Mouse (Mus musculus) liver, embryonic 15.5 days (tissue): ENCODE data around the gene 4933407L21Rik. TPM values are rescaled to one million over a fixed set of nuclear protein-coding genes. Genes with fewer than 3 reads are reported as not detected.
"Not testable (repeated sequence)": the region's sequence is repeated elsewhere in the genome, so short reads cannot be mapped to it uniquely, and the experiment has no call there.

Source experiments
- ATAC-seq: fragments of 200-750 bp; cut with Nextera tagmentation; 2 replicates; pipeline ENCODE4 v1.8.0; 2017; ENCODE audit warnings: moderate number of reproducible peaks, mild to moderate bottlenecking, moderate library complexity; ENCODE audit not compliant: insufficient read depth
- H3K27ac ChIP-seq: fragments of 300-500 bp; sonication (generic); replicated peaks from 2 replicates; pipeline ENCODE4 v1.5.1; 2015; ENCODE audit warnings: mild to moderate bottlenecking, inconsistent platforms
- H3K27me3 ChIP-seq: fragments of 300-500 bp; sonication (generic); 2 replicates; pipeline ENCODE4 v1.6.1; 2015; ENCODE audit warnings: mild to moderate bottlenecking, inconsistent platforms
- H3K36me3 ChIP-seq: fragments of 300-500 bp; sonication (generic); replicated peaks from 2 replicates; pipeline ENCODE4 v1.6.1; 2015; ENCODE audit warnings: moderate library complexity, mild to moderate bottlenecking, inconsistent platforms
- H3K4me1 ChIP-seq: fragments of 300-500 bp; sonication (generic); replicated peaks from 2 replicates; pipeline ENCODE4 v1.6.1; 2015; ENCODE audit warnings: inconsistent platforms
- H3K4me2 ChIP-seq: fragments of 300-500 bp; sonication (generic); 2 replicates; pipeline ENCODE4 v1.6.1; 2015; ENCODE audit warnings: moderate library complexity, mild to moderate bottlenecking, inconsistent platforms
- H3K4me3 ChIP-seq: fragments of 300-500 bp; sonication (generic); replicated peaks from 2 replicates; pipeline ENCODE4 v1.5.1; 2015; ENCODE audit warnings: mild to moderate bottlenecking, inconsistent platforms
- H3K9ac ChIP-seq: fragments of 300-500 bp; sonication (generic); 2 replicates; pipeline ENCODE4 v1.6.1; 2015; ENCODE audit warnings: moderate library complexity, mild to moderate bottlenecking, inconsistent platforms
- H3K9me3 ChIP-seq: fragments of 300-500 bp; sonication (generic); replicated peaks from 2 replicates; pipeline ENCODE4 v1.6.1; 2016; ENCODE audit warnings: inconsistent platforms
- WGBS: fragments of 180-500 bp; shearing (Covaris S2); methylation state at CpG from one replicate; pipeline ENCODE4 v1.1.7; 2015; ENCODE audit warnings: mixed read lengths; ENCODE audit not compliant: insufficient replicate concordance; 5-methylcytosine and 5-hydroxymethylcytosine counted together
- polyA plus RNA-seq: library from polyadenylated mRNA; unstranded; fragments of >200 nt; fragmentation: Nextera tagmentation; extraction: Ambion mirVana; gene quantifications from 2 replicates; pipeline ENCODE4 v1.2.1, GENCODE M21; 2015

The 4933407L21Rik gene
- polyA plus RNA-seq, 1 experiment from 2014 or later = not detected

DNA sequence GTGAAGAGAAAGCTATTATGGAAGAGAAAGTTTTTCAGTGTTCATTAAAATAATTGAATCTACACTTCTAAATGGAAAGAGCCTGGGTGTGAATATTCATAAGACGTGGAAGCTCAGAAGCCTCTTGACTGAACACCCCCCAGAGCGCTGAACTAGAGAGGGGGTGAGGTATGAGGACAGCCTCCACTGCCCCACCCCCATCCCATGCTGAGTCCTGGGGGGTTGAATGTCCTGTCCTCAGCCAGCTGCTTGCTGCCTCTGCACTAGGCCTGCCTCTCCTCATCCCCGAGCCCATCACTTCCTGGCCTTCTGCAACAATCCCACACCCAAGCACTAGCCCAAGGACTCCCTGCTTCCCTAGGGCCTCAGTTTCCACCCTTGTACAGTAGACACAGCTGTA lies 37.6 kb downstream of the 4933407L21Rik start:
- H3K27ac ChIP-seq = no peak overlapping the region
- H3K27me3 ChIP-seq = no peaks in the 10 kb centered on the region
- no peaks in the 10 kb centered on the region for H3K36me3 ChIP-seq
- H3K4me3 ChIP-seq = no peak overlapping the region
- no peaks in the 10 kb centered on the region for H3K9me3 ChIP-seq
- no peak overlapping the region for H3K4me2 ChIP-seq
- ATAC-seq = no peak
- H3K4me1 ChIP-seq = 0 out of 2 replicates have a peak, but pooled peaks cover under 1% of the 10 kb centered on the region
- 62% methylated on average over 3 of the region's 3 CpGs for WGBS
- no peak overlapping the region for H3K9ac ChIP-seq

DNA sequence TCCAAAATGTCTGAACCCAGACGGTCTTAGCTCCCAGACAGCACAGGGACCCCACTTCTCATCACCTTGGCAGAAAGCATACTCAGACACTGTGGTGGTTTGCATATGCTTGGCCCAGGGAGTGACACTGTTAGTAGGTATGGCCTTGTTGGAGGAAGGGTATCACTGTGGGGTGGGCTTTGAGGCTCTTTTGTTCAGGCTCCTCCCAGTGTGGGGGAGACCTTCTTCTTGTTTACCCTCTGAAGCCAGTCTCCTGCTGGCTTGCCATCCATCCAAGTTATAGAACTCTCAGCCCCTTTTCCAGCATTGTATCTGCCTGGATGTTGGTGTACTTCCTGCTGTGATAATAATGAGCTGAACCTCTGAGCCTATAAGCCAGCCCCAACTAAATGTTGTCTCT lies 40.8 kb downstream of the 4933407L21Rik start:
- no peak overlapping the region for H3K4me3 ChIP-seq
- no peak overlapping the region for H3K27ac ChIP-seq
- no peak overlapping the region for H3K4me2 ChIP-seq
- 39% methylated on average over 1 of the region's 1 CpGs for WGBS
- H3K27me3 ChIP-seq = no peaks in the 10 kb centered on the region
- no peaks in the 10 kb centered on the region for H3K4me1 ChIP-seq
- ATAC-seq = no peak
- H3K36me3 ChIP-seq = no peaks in the 10 kb centered on the region
- H3K9me3 ChIP-seq = no peaks in the 10 kb centered on the region
- no peak overlapping the region for H3K9ac ChIP-seq

DNA sequence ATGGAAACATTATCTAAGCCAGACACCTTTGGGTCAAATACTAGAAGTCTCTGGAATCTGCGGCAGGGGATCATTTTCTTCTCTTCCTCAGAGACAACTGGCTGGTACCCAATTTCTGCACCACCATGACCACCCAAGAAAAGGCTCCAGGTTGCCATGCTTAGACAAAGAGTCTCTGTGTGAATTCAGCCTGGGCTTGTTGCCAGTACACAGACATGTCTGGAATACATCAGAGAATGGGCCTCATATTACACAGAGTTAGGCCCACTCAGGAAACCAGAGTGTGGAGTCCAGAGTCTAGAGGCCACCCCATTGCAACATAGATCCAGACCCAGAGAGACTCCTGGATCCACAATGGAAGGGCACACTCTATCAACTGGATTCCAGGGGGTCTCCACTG lies 41.2 kb downstream of the 4933407L21Rik start:
- Histone ChIP-seq H3K4me3 (no peak overlapping the region), H3K4me1 (no peaks in the 10 kb centered on the region), H3K9ac (no peak overlapping the region), H3K4me2 (no peak overlapping the region), H3K36me3 (no peaks in the 10 kb centered on the region), H3K9me3 (no peaks in the 10 kb centered on the region), H3K27me3 (no peaks in the 10 kb centered on the region), H3K27ac (no peak overlapping the region)
- WGBS = 62% methylated on average over 1 of the region's 1 CpGs
- ATAC-seq = no peak

DNA sequence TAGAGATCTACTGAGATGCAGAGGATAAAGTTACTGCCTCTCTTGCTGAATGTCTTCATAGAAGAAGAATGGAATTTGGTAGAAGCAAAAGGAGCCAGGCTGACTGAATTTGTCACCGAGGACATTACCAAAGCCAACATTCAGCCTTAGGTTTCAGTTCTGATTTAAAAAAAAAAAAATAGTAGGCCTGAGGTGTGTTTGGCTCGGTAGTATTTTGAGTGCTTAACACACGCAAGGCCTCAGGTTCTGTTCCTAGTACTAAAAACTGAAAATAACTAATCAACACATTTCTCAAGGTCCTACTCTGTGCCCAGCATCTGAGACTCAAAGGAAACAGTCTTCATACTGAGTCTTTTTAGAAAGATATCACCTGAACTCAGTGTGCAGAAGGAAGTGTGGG lies 42.8 kb downstream of the 4933407L21Rik start:
- H3K9me3 ChIP-seq = no peaks in the 10 kb centered on the region
- no peak for ATAC-seq
- 59% methylated on average over 3 of the region's 3 CpGs for WGBS
- no peak overlapping the region for H3K4me3 ChIP-seq
- no peak overlapping the region for H3K27ac ChIP-seq
- H3K4me2 ChIP-seq = no peak overlapping the region
- H3K4me1 ChIP-seq = no peaks in the 10 kb centered on the region
- no peaks in the 10 kb centered on the region for H3K27me3 ChIP-seq
- H3K36me3 ChIP-seq = no peaks in the 10 kb centered on the region
- no peak overlapping the region for H3K9ac ChIP-seq

GRCm38 (mm10) chr1:85972341-85972740 lies 44.1 kb downstream of the 4933407L21Rik start:
- Histone ChIP-seq H3K9me3 (no peaks in the 10 kb centered on the region), H3K4me1 (no peaks in the 10 kb centered on the region), H3K36me3 (no peaks in the 10 kb centered on the region), H3K4me3 (no peak overlapping the region), H3K27me3 (no peaks in the 10 kb centered on the region), H3K4me2 (no peak overlapping the region), H3K27ac (no peak overlapping the region), H3K9ac (no peak overlapping the region)
- no peak for ATAC-seq
- 42% methylated on average over 3 of the region's 3 CpGs for WGBS

DNA sequence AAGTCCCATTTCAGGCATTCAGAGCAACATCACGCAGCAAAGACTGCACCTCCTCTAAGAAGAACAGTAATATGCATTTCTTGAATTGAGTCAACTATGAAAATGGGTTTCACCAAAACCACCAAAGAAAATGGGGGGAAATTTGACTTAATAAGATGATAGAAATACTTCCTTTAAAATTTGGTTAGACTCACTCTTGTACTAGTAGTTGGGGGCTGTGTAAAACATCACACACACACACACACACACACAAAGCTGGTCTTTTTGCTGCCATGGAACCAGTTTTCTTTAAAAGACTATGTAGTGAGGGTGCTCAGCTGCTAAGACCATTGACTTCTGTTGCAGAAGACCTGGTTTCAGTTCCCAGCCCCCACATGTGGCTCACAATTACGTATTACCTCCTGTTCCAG lies 45.2 kb downstream of the 4933407L21Rik start:
- Histone ChIP-seq H3K4me3 (no peak overlapping the region), H3K27ac (no peak overlapping the region), H3K4me1 (no peaks in the 10 kb centered on the region), H3K9me3 (no peaks in the 10 kb centered on the region), H3K36me3 (no peaks in the 10 kb centered on the region), H3K27me3 (no peaks in the 10 kb centered on the region), H3K9ac (no peak overlapping the region), H3K4me2 (no peak overlapping the region)
- no peak for ATAC-seq
- 46% methylated on average over 2 of the region's 2 CpGs for WGBS

DNA sequence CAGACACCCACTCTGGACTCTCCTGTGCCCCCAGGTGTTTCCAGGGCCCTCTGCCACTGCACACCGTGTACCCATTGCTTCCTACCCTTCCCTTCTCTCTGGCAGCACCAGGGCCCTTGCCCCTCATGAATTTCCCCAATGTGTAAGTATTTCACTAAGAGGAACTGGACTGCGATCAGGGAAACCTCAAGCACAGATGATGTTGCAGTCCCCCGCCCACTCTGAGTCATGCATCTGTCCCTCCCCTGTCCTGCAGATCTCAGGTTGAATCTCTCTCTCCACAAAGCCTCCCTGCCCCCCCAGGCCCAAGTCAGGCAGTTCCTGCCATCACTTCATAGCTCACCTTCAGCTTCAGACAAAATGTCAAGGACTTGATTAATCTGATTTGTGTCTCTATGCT lies 49.4 kb downstream of the 4933407L21Rik start:
- no peak overlapping the region for H3K27ac ChIP-seq
- no peak overlapping the region for H3K4me3 ChIP-seq
- 15% methylated on average over 3 of the region's 3 CpGs for WGBS
- no peaks in the 10 kb centered on the region for H3K27me3 ChIP-seq
- H3K4me1 ChIP-seq = no peaks in the 10 kb centered on the region
- no peaks in the 10 kb centered on the region for H3K36me3 ChIP-seq
- ATAC-seq = no peak
- no peak overlapping the region for H3K9ac ChIP-seq
- H3K9me3 ChIP-seq = no peaks in the 10 kb centered on the region
- H3K4me2 ChIP-seq = no peak overlapping the region

GRCm38 (mm10) chr1:85981738-85982357 lies 53.6 kb downstream of the 4933407L21Rik start:
- no peaks in the 10 kb centered on the region for H3K27me3 ChIP-seq
- no peaks in the 10 kb centered on the region for H3K4me1 ChIP-seq
- H3K9me3 ChIP-seq = no peaks in the 10 kb centered on the region
- H3K4me3 ChIP-seq = no peak overlapping the region
- ATAC-seq = no peak
- no peak overlapping the region for H3K4me2 ChIP-seq
- 37% methylated on average over 7 of the region's 7 CpGs for WGBS
- no peak overlapping the region for H3K9ac ChIP-seq
- no peaks in the 10 kb centered on the region for H3K36me3 ChIP-seq
- no peak overlapping the region for H3K27ac ChIP-seq

DNA sequence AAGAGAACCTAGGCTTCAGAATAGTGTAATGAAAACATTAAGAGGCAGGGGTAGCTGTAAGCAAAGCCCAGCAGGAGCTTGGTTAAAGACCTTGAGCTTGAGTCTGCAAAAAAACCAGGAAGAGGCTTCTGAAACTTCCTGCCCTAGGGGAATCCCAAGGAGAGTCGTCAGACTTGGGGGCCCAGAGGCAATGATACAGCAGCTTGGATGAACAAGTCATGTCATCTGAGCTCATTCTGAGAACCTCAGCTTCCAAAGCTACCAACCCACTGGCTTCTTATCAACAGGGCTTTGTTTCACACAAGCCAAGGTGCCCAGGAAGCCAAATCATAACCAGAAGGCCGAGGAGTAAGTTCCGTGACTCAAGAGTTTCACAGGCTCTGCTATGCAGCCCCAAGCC lies 57.5 kb downstream of the 4933407L21Rik start:
- Histone ChIP-seq H3K27me3 (no peaks in the 10 kb centered on the region), H3K4me3 (no peak overlapping the region), H3K27ac (no peak overlapping the region), H3K9me3 (no peaks in the 10 kb centered on the region), H3K36me3 (no peaks in the 10 kb centered on the region), H3K4me1 (no peaks in the 10 kb centered on the region), H3K9ac (no peak overlapping the region), H3K4me2 (no peak overlapping the region)
- no peak for ATAC-seq
- 53% methylated on average over 3 of the region's 3 CpGs for WGBS

- H3K27me3 ChIP-seq = no peaks in the 10 kb centered on the region
- no peak overlapping the region for H3K4me3 ChIP-seq
- H3K27ac ChIP-seq = no peak overlapping the region
- no peaks in the 10 kb centered on the region for H3K4me1 ChIP-seq
- no peak overlapping the region for H3K4me2 ChIP-seq
- H3K9ac ChIP-seq = no peak overlapping the region
- no peaks in the 10 kb centered on the region for H3K9me3 ChIP-seq
- 15% methylated on average over 4 of the region's 4 CpGs for WGBS
- H3K36me3 ChIP-seq = no peaks in the 10 kb centered on the region
- no peak for ATAC-seq
Measured at GRCm38 (mm10) chr1:85988351-85988750, 60.1 kb downstream of the 4933407L21Rik start.

DNA sequence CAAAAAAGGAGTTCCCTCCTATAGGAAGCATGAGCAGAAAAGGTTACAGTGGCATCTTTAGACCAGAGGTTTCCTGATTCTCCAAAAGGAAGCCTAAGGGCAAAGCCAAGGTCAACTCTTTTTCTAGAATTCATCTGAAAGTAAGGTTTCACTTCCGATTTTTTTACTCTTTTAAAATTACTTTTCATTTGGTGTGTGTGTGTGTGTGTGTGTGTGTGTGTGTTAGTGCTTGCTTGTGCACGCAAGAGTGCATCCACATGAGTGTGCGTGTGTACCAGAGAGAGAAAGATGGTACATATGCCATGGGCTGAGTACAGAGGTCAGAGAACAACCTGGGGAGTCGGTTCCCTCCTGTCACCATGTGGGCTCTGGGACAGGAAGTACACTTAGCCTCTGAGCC lies 60.6 kb downstream of the 4933407L21Rik start:
- H3K27me3 ChIP-seq, H3K27ac ChIP-seq: not testable (repeated sequence)
- 59% methylated on average over 4 of the region's 4 CpGs for WGBS

More for the DNA sequence above, 60.6 kb downstream of the 4933407L21Rik start:
- not testable (repeated sequence) for H3K9ac ChIP-seq, H3K9me3 ChIP-seq, H3K4me3 ChIP-seq, ATAC-seq, H3K4me1 ChIP-seq, H3K4me2 ChIP-seq, H3K36me3 ChIP-seq
